Mouse (Mus musculus) cortical plate, adult 2 months (tissue): ENCODE results near the gene Dnajc4.

Experiments used
- CTCF ChIP-seq: fragments of 200-500 bp; IDR thresholded peaks from 2 replicates; pipeline ENCODE4 v1.5.1; 2011; ENCODE audit warnings: mild to moderate bottlenecking, control low read depth, low read length; ENCODE audit not compliant: insufficient read depth; ENCODE audit errors: extremely low read depth
- POLR2A ChIP-seq: fragments of 200-500 bp; IDR thresholded peaks from 2 replicates; pipeline ENCODE4 v1.6.1; 2011; ENCODE audit warnings: mild to moderate bottlenecking, low read length, control low read depth; ENCODE audit not compliant: insufficient read depth; ENCODE audit errors: extremely low read depth

DNA sequence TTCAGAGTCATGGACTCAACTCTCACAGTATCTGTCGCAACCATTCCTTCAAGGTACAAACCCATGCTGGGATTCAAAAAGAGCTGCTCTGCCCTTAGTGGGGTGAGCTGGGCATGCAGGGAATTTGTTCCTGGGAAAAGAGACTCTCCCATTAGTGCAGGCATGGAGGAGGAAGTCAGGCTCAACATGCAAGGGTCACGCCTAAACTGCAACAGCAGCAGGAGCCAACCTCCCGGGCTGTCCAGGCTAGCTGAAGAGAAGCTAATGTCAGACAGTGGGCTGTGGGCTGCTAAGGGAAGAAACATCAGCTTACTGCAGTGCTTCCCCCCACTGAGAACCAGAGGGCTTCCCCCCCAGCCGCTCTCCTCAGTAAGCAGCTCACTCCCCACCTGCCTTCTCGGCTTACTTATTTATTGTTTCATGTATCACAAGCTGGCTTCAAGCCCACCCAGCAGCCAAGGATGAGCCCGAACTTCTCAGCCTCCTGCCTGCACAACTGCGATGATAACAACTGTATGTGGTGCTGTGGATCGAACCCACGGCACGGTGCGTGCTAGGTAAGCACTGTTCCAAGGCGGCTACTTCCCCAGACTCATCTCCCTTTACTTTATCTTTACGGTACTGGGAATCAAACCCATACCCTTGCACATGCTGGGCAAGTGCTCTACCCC lies 20.0 kb downstream of the Dnajc4 start:
- no peak for TF ChIP-seq CTCF
- no peak for TF ChIP-seq POLR2A
